Mouse (Mus musculus): Measurements from ENCODE around the gene Tdp2.

DNA sequence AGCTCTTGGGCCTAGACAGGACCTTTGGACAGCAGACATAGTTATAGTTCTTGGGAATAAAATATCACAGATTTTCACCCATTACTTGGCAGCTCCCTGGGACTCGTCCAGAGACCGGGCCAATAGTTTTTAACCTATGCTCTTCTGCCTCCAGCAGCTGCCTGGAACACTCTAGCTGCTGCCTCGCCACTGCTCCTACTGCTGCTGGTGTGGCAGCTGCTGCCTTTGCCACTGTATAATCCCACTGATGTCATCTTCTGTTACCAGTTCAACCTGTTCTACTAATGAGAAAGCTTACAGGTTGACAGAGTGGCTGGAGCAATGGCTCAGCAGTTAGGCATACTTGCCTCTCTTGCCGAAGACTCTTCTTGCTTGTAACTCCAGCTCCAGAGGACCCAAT, 17.8 kb downstream of the Tdp2 start:
- TF ChIP-seq POLR2A (IDR thresholded peaks at IDR 0.05; ENCODE audit: low read depth, low read length) (no peak), CTCF (conservative IDR thresholded peaks at IDR 0.05; ENCODE audit: insufficient read depth, insufficient read length, low read depth, low read length) (no peak)
